Mouse (Mus musculus): ENCODE data around the gene Lig4. TPM values are rescaled to one million over a fixed set of nuclear protein-coding genes. Genes with fewer than 3 reads are reported as not detected.

Gene Lig4
- polyA plus RNA-seq (2016; fragmentation: Nextera tagmentation; extraction: Ambion mirVana) = 9.2 and 10.1 TPM in 2 replicates

DNA sequence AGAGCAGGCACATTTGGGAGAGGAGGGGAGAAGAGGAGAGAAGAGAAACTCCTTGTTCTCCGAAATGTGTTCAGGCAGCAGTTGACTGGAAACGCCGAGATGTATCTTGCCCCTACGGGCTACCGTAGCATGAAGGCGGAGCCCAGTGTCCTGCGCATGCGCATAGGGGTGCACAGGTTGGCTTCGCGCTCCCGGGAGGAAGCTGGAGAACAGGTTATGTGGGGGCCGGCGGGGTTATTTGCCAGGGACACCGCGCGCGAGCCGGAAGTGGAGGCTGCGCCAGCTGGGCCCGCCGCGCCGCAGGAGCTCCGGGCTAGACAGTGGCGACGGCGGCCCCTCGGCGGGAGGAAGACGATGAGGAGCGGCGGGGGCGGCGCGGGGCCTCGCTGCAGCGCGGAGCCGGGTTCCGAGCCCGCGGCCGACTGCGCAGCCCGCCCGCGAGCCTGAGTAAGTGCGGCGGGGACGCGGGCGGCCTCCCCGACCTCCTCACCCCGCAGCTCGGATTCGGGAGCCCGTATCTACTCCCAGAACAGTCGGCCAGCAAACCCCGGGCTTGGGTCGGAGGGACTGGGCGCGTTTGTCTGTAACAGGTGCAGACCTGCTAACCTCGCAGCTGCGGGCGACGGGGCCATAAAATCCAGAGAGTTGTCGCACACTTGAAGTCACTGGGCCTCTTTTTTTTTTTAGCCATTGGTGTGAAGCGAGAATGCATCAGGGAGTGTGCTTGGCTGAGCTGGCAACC, at the start of gene Lig4, which contains the start of gene Abhd13:
Lig4 (minus strand) TSS at position 114 of the 742 bp plus-strand sequence.
Abhd13 (plus strand) TSS at position 135 of the 742 bp plus-strand sequence.
- H3K4me2 ChIP-seq (replicated peaks) = peak within 1 kb of the TSS; percentile 83
- peak within 1 kb of the TSS; percentile 75 for H3K27ac ChIP-seq
- under 1% methylated on average over 62 of the region's 68 CpGs for WGBS
- H3K9me3 ChIP-seq = no peaks in the 10 kb centered on the region
- H3K9ac ChIP-seq = peak within 1 kb of the TSS; percentile 92
- peak; percentile 52 for ATAC-seq (ENCODE audit: low FRiP score, low read depth)
- H3K4me1 ChIP-seq = peaks cover 26% of the 10 kb centered on the region
- peaks cover 7% of the 10 kb centered on the region for H3K36me3 ChIP-seq
- H3K4me3 ChIP-seq = peak within 1 kb of the TSS; percentile 90
- H3K27me3 ChIP-seq (replicated peaks) = no peaks in the 10 kb centered on the region

DNA sequence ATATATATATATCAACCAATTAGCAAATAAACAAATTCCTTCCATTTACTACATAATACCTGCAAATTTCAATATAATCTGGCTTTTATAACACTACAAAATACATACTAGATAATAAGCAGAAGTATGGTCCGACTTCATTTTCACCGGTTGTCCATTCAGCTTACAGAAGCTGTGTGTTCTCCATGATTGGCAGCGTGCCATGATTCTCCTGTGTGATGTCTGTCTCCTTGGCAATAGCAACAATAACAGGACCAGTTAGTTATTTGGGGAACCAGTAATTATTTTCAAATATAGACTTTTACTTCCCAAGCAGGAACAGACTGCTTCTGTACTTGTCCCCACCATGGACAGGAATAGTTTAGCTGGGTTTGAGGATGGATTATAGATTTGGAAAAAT, 39.7 kb upstream of the Lig4 start:
- 87% methylated on average over 3 of the region's 3 CpGs for WGBS
- no peak for ATAC-seq (ENCODE audit: low FRiP score, low read depth)

DNA sequence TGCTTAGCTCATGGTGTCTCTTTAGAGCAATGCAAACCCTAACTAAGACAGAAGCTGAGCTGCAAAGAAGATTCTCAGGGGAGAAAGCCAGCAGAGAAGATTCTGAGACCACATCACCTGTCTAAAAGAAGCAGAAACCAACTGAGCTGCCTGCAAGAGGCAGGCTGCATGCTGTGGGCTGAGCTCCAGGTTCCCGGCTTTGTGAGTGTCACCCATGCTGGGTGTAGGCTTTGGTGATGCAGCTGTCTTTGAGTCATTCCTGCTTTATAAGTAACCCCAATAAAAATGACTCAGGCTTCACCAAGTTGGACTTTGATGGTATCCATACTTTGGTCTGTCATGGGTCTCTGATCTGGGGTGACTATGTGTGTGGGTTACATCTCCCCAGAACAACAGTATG, 38.8 kb upstream of the Lig4 start:
- H3K4me1 ChIP-seq = no peaks in the 10 kb centered on the region
- H3K27ac ChIP-seq = no peak overlapping the region
- H3K4me3 ChIP-seq = no peak overlapping the region
- H3K9ac ChIP-seq = no peak overlapping the region
- whole genome bisulfite sequencing = 79% methylated on average over 1 of the region's 1 CpGs
- H3K9me3 ChIP-seq = no peaks in the 10 kb centered on the region
- no peaks in the 10 kb centered on the region for H3K27me3 ChIP-seq (replicated peaks)
- H3K4me2 ChIP-seq (replicated peaks) = no peak overlapping the region
- no peak for ATAC-seq (ENCODE audit: low FRiP score, low read depth)
- H3K36me3 ChIP-seq = no peaks in the 10 kb centered on the region

More for the DNA sequence above, 39.7 kb upstream of the Lig4 start:
- Histone ChIP-seq H3K9me3 (no peaks in the 10 kb centered on the region), H3K9ac (no peak overlapping the region), H3K4me2 (replicated peaks) (no peak overlapping the region), H3K27ac (no peak overlapping the region), H3K4me3 (no peak overlapping the region), H3K27me3 (replicated peaks) (no peaks in the 10 kb centered on the region), H3K36me3 (no peaks in the 10 kb centered on the region), H3K4me1 (no peaks in the 10 kb centered on the region)

DNA sequence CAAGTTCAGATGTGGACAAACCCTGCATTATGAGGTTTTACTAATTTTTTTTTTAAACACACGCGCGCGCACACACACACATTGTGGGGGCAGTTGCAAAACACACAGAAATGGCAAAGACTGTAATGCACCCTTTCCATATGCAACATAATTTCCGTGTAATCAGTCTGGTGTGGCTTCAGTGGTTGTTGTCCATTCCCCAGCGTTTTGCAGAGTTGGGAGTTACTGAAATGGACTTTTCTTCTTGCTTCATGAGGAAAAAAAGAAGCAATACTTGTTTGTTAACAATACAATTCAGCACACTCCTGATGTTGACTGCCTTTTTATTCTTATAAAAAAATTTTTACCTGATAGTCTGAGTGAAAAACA, 30.2 kb upstream of the Lig4 start:
- ATAC-seq (ENCODE audit: low FRiP score, low read depth) = no peak
- peaks cover 10% of the 10 kb centered on the region for H3K4me1 ChIP-seq
- H3K4me3 ChIP-seq = peak overlapping the region; percentile 41
- peak overlapping the region; percentile 80 for H3K4me2 ChIP-seq (replicated peaks)
- H3K36me3 ChIP-seq = no peaks in the 10 kb centered on the region
- 43% methylated on average over 6 of the region's 6 CpGs for WGBS
- peak overlapping the region; percentile 36; the same call in 1 of the 2 replicates for H3K9ac ChIP-seq
- 0 out of 2 replicates have a peak, but pooled peaks cover 2% of the 10 kb centered on the region for H3K27me3 ChIP-seq (replicated peaks)
- no peaks in the 10 kb centered on the region for H3K9me3 ChIP-seq
- H3K27ac ChIP-seq = no peak overlapping the region

DNA sequence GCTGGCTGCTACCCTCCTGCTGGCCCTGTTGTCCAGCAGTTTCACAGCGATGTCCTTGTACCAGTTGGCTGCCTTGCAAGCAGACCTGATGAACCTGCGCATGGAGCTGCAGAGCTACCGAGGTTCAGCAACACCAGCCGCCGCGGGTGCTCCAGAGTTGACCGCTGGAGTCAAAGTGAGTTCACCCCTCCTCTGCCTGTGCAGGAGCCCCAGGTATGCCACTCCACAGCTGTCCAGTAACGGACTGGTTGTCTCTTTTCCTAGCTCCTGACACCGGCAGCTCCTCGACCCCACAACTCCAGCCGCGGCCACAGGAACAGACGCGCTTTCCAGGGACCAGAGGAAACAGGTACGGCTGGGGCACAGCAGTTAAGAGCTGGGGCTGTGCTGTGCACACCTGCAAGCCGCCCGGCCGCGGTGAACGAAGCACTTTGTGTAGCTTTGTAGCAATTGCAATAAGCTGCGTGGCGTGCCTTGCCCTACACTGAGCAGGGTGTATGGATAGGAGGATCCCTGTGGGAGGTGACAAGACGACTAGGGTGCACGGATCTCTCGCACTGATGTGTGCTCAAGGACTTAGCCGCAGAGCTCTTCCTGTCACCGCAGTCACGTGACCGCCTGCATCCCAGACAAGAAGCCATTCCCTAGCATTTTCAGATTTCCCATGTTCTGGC, 29.6 kb upstream of the Lig4 start:
- peak; percentile 78 for ATAC-seq (ENCODE audit: low FRiP score, low read depth)
- peak overlapping the region; percentile 41 for H3K4me3 ChIP-seq
- peak overlapping the region; percentile 36 for H3K9ac ChIP-seq
- peak overlapping the region; percentile 80 for H3K4me2 ChIP-seq (replicated peaks)
- peaks cover 10% of the 10 kb centered on the region for H3K4me1 ChIP-seq
- 3% methylated on average over 29 of the region's 29 CpGs for WGBS
- no peaks in the 10 kb centered on the region for H3K9me3 ChIP-seq
- 0 out of 2 replicates have a peak, but pooled peaks cover 2% of the 10 kb centered on the region for H3K27me3 ChIP-seq (replicated peaks)
- H3K36me3 ChIP-seq = no peaks in the 10 kb centered on the region
- H3K27ac ChIP-seq = no peak overlapping the region

DNA sequence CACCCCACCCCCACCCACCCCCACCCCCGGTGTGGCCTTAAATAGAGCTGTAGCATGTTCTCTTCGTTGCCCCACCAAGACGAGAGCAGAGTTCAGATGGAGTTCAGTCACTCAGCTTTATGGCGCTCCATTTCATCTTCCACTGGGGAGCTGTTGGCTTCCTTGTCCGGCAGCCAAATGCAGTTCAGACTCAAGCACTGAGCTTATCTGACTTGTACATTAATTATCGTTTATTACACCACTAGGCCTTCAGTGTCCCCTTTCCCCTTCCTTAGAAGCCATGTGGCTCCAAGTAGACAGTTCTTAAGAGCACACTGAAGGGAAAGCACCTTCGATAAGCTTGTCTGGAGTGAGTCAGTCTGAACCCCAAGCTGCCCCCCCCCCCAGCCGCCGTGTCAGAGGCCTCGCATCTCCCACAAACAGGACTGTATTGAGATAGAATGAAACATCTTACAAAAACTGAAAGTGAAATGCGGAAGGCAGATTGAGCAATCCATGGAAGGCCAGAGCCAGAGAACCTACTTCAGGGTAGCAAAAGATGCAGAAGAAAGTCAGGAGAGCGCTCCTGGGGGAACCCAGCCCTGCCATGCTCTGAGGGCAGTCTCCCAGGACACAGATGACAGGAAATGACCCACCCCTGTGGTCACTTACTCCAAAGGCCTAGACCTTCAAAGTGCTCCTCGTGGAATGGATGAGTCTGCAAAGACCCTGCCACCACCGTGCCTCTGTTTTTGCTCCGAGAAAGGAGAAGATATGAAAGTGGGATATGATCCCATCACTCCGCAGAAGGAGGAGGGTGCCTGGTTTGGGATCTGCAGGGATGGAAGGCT, 28.9 kb upstream of the Lig4 start, which contains the start of gene Tnfsf13b:
Tnfsf13b (plus strand) TSS at position 312 of the 830 bp plus-strand sequence.
- Histone ChIP-seq H3K27ac (no peak within 1 kb of the TSS), H3K4me3 (peak within 1 kb of the TSS; percentile 41), H3K27me3 (replicated peaks) (0 out of 2 replicates have a peak, but pooled peaks cover 2% of the 10 kb centered on the region), H3K36me3 (no peaks in the 10 kb centered on the region), H3K9me3 (no peaks in the 10 kb centered on the region), H3K4me1 (peaks cover 10% of the 10 kb centered on the region), H3K4me2 (replicated peaks) (peak within 1 kb of the TSS; percentile 80), H3K9ac (peak within 1 kb of the TSS; percentile 36)
- WGBS = 69% methylated on average over 16 of the region's 16 CpGs
- no peak for ATAC-seq (ENCODE audit: low FRiP score, low read depth)

DNA sequence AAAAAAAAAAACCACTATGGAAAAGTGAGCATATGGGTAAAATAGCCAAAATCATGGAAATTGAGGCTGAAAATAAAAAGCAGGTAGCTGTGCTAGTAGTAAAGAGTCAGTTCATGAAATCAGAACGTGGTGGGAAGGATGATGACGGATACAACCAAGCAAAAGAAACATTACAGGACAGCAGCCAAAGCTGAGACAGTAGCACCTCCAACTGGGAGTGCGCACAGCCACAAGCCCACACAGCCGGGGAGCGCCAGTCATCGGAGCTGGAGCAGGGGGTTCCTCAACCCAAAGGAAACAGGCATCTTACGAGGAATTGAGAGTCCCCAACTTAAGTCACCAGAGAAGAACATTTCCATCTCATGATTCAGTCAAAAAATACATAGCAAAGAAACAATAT, 26.6 kb upstream of the Lig4 start:
- no peak overlapping the region for H3K4me2 ChIP-seq (replicated peaks)
- WGBS = 82% methylated on average over 7 of the region's 7 CpGs
- ATAC-seq (ENCODE audit: low FRiP score, low read depth) = no peak

DNA sequence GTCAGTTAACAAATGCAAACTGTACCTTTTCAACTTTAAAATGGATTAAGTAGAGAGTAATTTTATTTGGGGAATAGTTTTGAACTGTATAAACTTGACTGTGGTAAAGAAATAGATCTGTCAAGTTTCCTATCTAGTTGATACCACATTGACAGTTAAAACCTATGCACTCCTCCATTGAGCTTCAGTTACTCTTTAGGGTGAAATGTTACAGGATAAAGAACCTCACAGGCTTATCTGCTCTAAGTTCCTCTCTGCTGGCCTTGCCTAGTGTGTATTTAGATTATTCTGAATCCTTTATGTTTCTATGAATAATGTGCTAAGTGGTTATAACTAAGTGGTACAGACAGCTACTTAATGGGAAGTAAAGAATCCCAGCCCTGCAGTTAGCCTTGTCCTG, 2.7 kb upstream of the Lig4 start:
- peaks cover 23% of the 10 kb centered on the region for H3K4me1 ChIP-seq
- H3K27ac ChIP-seq = no peak overlapping the region
- no peaks in the 10 kb centered on the region for H3K9me3 ChIP-seq
- no peak overlapping the region for H3K9ac ChIP-seq
- ATAC-seq (ENCODE audit: low FRiP score, low read depth) = no peak
- H3K27me3 ChIP-seq (replicated peaks) = no peaks in the 10 kb centered on the region
- H3K36me3 ChIP-seq = no peaks in the 10 kb centered on the region
- no peak overlapping the region for H3K4me3 ChIP-seq
- no peak overlapping the region for H3K4me2 ChIP-seq (replicated peaks)

More for the DNA sequence above, 26.6 kb upstream of the Lig4 start:
- H3K27me3 ChIP-seq (replicated peaks) = 0 out of 2 replicates have a peak, but pooled peaks cover 2% of the 10 kb centered on the region
- H3K9me3 ChIP-seq = no peaks in the 10 kb centered on the region
- H3K27ac ChIP-seq = no peak overlapping the region
- no peak overlapping the region for H3K4me3 ChIP-seq
- H3K36me3 ChIP-seq = no peaks in the 10 kb centered on the region
- H3K9ac ChIP-seq = no peak overlapping the region
- peaks cover 10% of the 10 kb centered on the region for H3K4me1 ChIP-seq

DNA sequence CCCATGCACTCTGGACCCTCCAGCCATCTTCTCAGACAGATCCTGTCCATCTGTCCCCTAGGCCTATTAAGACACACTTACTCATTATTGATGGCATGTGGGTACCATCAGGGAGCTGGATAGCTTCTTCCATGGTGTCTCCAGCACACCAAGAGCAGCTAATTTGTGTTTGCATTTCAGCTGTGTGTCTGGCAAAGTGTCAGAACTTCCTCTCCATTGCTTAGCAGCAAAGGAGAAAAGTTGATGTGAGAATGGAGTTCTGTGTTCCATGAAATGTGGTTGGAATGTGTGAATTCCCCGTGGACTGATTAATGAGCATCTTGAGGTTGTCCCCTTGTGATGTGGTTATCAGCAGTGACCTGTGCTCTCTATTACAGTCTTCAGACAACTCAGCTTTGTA, 2.3 kb upstream of the Lig4 start:
- 80% methylated on average over 1 of the region's 1 CpGs for WGBS
- H3K27me3 ChIP-seq (replicated peaks) = no peaks in the 10 kb centered on the region
- H3K36me3 ChIP-seq = no peaks in the 10 kb centered on the region
- H3K9ac ChIP-seq = no peak overlapping the region
- H3K4me3 ChIP-seq = no peak overlapping the region
- ATAC-seq (ENCODE audit: low FRiP score, low read depth) = no peak
- no peak overlapping the region for H3K27ac ChIP-seq
- H3K4me1 ChIP-seq = peaks cover 26% of the 10 kb centered on the region
- no peak overlapping the region for H3K4me2 ChIP-seq (replicated peaks)
- H3K9me3 ChIP-seq = no peaks in the 10 kb centered on the region

DNA sequence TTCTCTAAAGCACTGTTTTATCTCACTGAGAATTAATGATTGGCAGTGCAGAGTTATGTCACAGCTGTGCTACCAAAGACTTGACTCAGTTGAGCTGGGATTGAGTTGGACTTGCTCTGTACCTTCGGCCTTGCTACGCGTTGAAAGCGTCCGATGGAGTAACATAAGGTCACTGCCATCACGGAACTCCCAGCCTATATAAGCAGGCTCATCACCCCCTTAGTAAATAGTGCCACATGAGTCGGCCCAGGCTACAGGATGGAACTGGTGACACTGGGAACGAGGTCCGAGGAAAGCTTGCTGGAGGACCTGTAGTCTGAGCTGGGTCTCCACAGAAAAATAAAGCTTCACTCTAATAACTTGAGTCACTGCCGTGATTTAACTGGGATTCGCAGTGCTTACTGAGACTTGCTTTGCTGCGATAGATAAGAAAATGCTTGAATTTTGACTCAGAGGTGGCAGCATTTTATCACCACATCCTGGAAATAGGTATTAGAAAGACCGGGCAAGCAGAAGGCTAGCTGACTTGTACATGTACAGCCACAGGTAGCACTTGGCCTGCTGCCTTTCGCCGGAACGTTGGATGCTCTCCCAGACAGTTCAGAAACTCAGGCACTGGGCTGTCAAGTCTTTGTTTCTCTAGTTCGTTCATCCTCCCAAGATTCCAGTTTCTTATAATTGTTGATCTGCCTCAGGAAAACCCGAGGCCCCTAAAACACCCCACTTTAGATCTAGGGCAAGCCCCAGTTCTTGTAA, 1.2 kb upstream of the Lig4 start:
- Histone ChIP-seq H3K27ac (no peak overlapping the region), H3K9me3 (no peaks in the 10 kb centered on the region), H3K9ac (peak overlapping the region; percentile 92), H3K4me2 (replicated peaks) (peak overlapping the region; percentile 83), H3K27me3 (replicated peaks) (no peaks in the 10 kb centered on the region), H3K4me3 (peak overlapping the region; percentile 90), H3K36me3 (no peaks in the 10 kb centered on the region), H3K4me1 (peaks cover 26% of the 10 kb centered on the region)
- 65% methylated on average over 18 of the region's 18 CpGs for WGBS
- ATAC-seq (ENCODE audit: low FRiP score, low read depth) = no peak

DNA sequence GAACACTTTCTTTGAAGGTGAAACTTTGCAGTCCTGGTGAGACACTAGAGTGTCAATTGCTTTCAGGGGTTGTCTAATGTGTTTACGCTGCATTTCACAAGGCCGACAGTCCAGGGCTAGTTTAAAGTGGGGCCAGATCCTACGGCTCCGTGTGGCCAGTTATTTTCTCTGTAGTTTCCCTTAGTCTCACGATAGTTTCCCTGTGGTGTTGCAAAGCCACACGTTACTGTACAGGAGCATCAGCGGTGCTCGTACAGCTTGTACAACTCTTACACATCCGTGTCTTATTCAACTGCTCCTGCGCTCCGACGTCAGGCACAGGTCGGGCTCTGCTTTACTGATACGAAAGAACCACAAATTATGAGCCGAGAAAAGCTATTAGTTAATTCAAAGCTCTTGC, 470 bp downstream of the Lig4 start:
- WGBS = 44% methylated on average over 15 of the region's 15 CpGs
- H3K9ac ChIP-seq = no peak overlapping the region
- no peak overlapping the region for H3K27ac ChIP-seq
- H3K36me3 ChIP-seq = peaks cover 14% of the 10 kb centered on the region
- H3K4me1 ChIP-seq = peaks cover 26% of the 10 kb centered on the region
- peak overlapping the region; percentile 90 for H3K4me3 ChIP-seq
- no peaks in the 10 kb centered on the region for H3K9me3 ChIP-seq
- H3K27me3 ChIP-seq (replicated peaks) = no peaks in the 10 kb centered on the region
- H3K4me2 ChIP-seq (replicated peaks) = peak overlapping the region; percentile 83
- ATAC-seq (ENCODE audit: low FRiP score, low read depth) = peak; percentile 26; the same call in 1 of the 2 replicates
